Mouse (Mus musculus): ENCODE results near the gene Wdr62. TPM values are rescaled to one million over a fixed set of nuclear protein-coding genes. Genes with fewer than 3 reads are reported as not detected.

Gene Wdr62
- polyA plus RNA-seq, 1 experiment from 2014 or later = 9.7 TPM

- Histone ChIP-seq H3K9ac (no peak overlapping the region), H3K36me3 (0 out of 2 replicates have a peak, but pooled peaks cover 11% of the 10 kb centered on the region), H3K4me2 (replicated peaks) (no peak overlapping the region), H3K4me3 (no peak overlapping the region), H3K9me3 (no peaks in the 10 kb centered on the region), H3K27me3 (replicated peaks) (no peaks in the 10 kb centered on the region), H3K27ac (no peak overlapping the region), H3K4me1 (peaks cover 23% of the 10 kb centered on the region)
- no peak for ATAC-seq (ENCODE audit: low FRiP score, low read depth)
- WGBS = 92% methylated on average over 3 of the region's 3 CpGs
Observed at GRCm38 (mm10) chr7:30318142-30318541, 37.9 kb upstream of the Wdr62 start.

GRCm38 (mm10) chr7:30315559-30316529 lies 35.6 kb upstream of the Wdr62 start:
- H3K4me1 ChIP-seq = peaks cover 8% of the 10 kb centered on the region
- ATAC-seq (ENCODE audit: low FRiP score, low read depth) = no peak
- H3K27me3 ChIP-seq (replicated peaks) = no peaks in the 10 kb centered on the region
- peaks cover 27% of the 10 kb centered on the region for H3K36me3 ChIP-seq
- H3K4me2 ChIP-seq (replicated peaks) = no peak overlapping the region
- H3K9ac ChIP-seq = no peak overlapping the region; the same call in 1 of the 2 replicates
- H3K4me3 ChIP-seq = no peak overlapping the region
- WGBS = 83% methylated on average over 13 of the region's 13 CpGs
- H3K9me3 ChIP-seq = no peaks in the 10 kb centered on the region
- H3K27ac ChIP-seq = no peak overlapping the region

- Histone ChIP-seq H3K4me3 (peak within 1 kb of the TSS; percentile 10; the same call in 1 of the 2 replicates), H3K4me2 (replicated peaks) (peak within 1 kb of the TSS; percentile 42), H3K27ac (no peak within 1 kb of the TSS), H3K4me1 (peaks cover 6% of the 10 kb centered on the region), H3K9ac (peak within 1 kb of the TSS; percentile 30; the same call in 1 of the 2 replicates), H3K36me3 (peaks cover 27% of the 10 kb centered on the region), H3K27me3 (replicated peaks) (no peaks in the 10 kb centered on the region), H3K9me3 (no peaks in the 10 kb centered on the region)
- WGBS = 2% methylated on average over 9 of the region's 9 CpGs
- ATAC-seq (ENCODE audit: low FRiP score, low read depth) = no peak
Observed at GRCm38 (mm10) chr7:30314721-30315155, 34.5 kb upstream of the Wdr62 start, which contains the start of gene Syne4. Syne4 (plus strand) TSS chr7:30314807.

GRCm38 (mm10) chr7:30313666-30314320 lies 33.6 kb upstream of the Wdr62 start:
- H3K4me2 ChIP-seq (replicated peaks) = no peak overlapping the region
- peaks cover 23% of the 10 kb centered on the region for H3K36me3 ChIP-seq
- H3K4me3 ChIP-seq = no peak overlapping the region
- no peak for ATAC-seq (ENCODE audit: low FRiP score, low read depth)
- 50% methylated on average over 27 of the region's 27 CpGs for WGBS
- no peak overlapping the region for H3K9ac ChIP-seq
- H3K4me1 ChIP-seq = peaks cover 14% of the 10 kb centered on the region
- H3K27me3 ChIP-seq (replicated peaks) = no peaks in the 10 kb centered on the region
- no peaks in the 10 kb centered on the region for H3K9me3 ChIP-seq
- no peak overlapping the region for H3K27ac ChIP-seq

- peaks cover 46% of the 10 kb centered on the region for H3K36me3 ChIP-seq
- H3K27me3 ChIP-seq (replicated peaks) = no peaks in the 10 kb centered on the region
- ATAC-seq (ENCODE audit: low FRiP score, low read depth) = no peak
- H3K27ac ChIP-seq = no peak overlapping the region
- H3K4me1 ChIP-seq = peaks cover 21% of the 10 kb centered on the region
- H3K4me3 ChIP-seq = no peak overlapping the region
- no peak overlapping the region for H3K4me2 ChIP-seq (replicated peaks)
- no peaks in the 10 kb centered on the region for H3K9me3 ChIP-seq
- 94% methylated on average over 12 of the region's 12 CpGs for WGBS
- no peak overlapping the region for H3K9ac ChIP-seq
Observed at GRCm38 (mm10) chr7:30310136-30310535, 29.9 kb upstream of the Wdr62 start.

GRCm38 (mm10) chr7:30309395-30310129 lies 29.3 kb upstream of the Wdr62 start:
- no peak for ATAC-seq (ENCODE audit: low FRiP score, low read depth)
- Histone ChIP-seq H3K36me3 (peaks cover 48% of the 10 kb centered on the region), H3K9ac (peak overlapping the region; percentile 72), H3K4me1 (peaks cover 18% of the 10 kb centered on the region), H3K9me3 (no peaks in the 10 kb centered on the region), H3K4me3 (peak overlapping the region; percentile 68), H3K27ac (no peak overlapping the region), H3K27me3 (replicated peaks) (no peaks in the 10 kb centered on the region), H3K4me2 (replicated peaks) (peak overlapping the region; percentile 90)
- 68% methylated on average over 15 of the region's 15 CpGs for WGBS

GRCm38 (mm10) chr7:30308076-30309005 lies 28.1 kb upstream of the Wdr62 start, which contains the start of gene Alkbh6:
Alkbh6 (plus strand) TSS chr7:30308717.
- H3K27me3 ChIP-seq (replicated peaks) = no peaks in the 10 kb centered on the region
- H3K4me3 ChIP-seq = peak within 1 kb of the TSS; percentile 68
- peak within 1 kb of the TSS; percentile 72 for H3K9ac ChIP-seq
- 3% methylated on average over 27 of the region's 27 CpGs for WGBS
- no peaks in the 10 kb centered on the region for H3K9me3 ChIP-seq
- peaks cover 16% of the 10 kb centered on the region for H3K4me1 ChIP-seq
- H3K36me3 ChIP-seq = peaks cover 50% of the 10 kb centered on the region
- H3K4me2 ChIP-seq (replicated peaks) = peak within 1 kb of the TSS; percentile 90
- H3K27ac ChIP-seq = no peak within 1 kb of the TSS; the same call in 1 of the 2 replicates
- peak; percentile 99 for ATAC-seq (ENCODE audit: low FRiP score, low read depth)

GRCm38 (mm10) chr7:30306083-30306779 lies 26.0 kb upstream of the Wdr62 start:
- Histone ChIP-seq H3K27ac (no peak overlapping the region), H3K9ac (no peak overlapping the region), H3K9me3 (no peaks in the 10 kb centered on the region), H3K4me1 (peaks cover 16% of the 10 kb centered on the region), H3K4me2 (replicated peaks) (no peak overlapping the region), H3K4me3 (no peak overlapping the region), H3K36me3 (peaks cover 54% of the 10 kb centered on the region), H3K27me3 (replicated peaks) (no peaks in the 10 kb centered on the region)
- no peak for ATAC-seq (ENCODE audit: low FRiP score, low read depth)
- 91% methylated on average over 16 of the region's 16 CpGs for WGBS

GRCm38 (mm10) chr7:30300914-30301313 lies 20.7 kb upstream of the Wdr62 start:
- no peak for ATAC-seq (ENCODE audit: low FRiP score, low read depth)
- H3K4me1 ChIP-seq = no peaks in the 10 kb centered on the region
- WGBS = 52% methylated on average over 3 of the region's 3 CpGs

GRCm38 (mm10) chr7:30297266-30297665 lies 17.0 kb upstream of the Wdr62 start:
- ATAC-seq (ENCODE audit: low FRiP score, low read depth) = no peak
- Histone ChIP-seq H3K9me3 (no peaks in the 10 kb centered on the region), H3K27me3 (replicated peaks) (no peaks in the 10 kb centered on the region), H3K36me3 (peaks cover 80% of the 10 kb centered on the region), H3K27ac (no peak overlapping the region), H3K9ac (no peak overlapping the region), H3K4me2 (replicated peaks) (no peak overlapping the region), H3K4me3 (no peak overlapping the region), H3K4me1 (peaks cover 17% of the 10 kb centered on the region)
- whole genome bisulfite sequencing = 85% methylated on average over 16 of the region's 16 CpGs

More at GRCm38 (mm10) chr7:30300914-30301313, 20.7 kb upstream of the Wdr62 start:
- Histone ChIP-seq H3K27ac (no peak overlapping the region), H3K4me3 (no peak overlapping the region), H3K9me3 (no peaks in the 10 kb centered on the region), H3K4me2 (replicated peaks) (no peak overlapping the region), H3K36me3 (peaks cover 88% of the 10 kb centered on the region), H3K27me3 (replicated peaks) (no peaks in the 10 kb centered on the region), H3K9ac (no peak overlapping the region)

Measured in neural tube, embryonic 12.5 days (tissue).